Mouse (Mus musculus): ENCODE data around the gene Tpgs1.

The Tpgs1 gene

DNA sequence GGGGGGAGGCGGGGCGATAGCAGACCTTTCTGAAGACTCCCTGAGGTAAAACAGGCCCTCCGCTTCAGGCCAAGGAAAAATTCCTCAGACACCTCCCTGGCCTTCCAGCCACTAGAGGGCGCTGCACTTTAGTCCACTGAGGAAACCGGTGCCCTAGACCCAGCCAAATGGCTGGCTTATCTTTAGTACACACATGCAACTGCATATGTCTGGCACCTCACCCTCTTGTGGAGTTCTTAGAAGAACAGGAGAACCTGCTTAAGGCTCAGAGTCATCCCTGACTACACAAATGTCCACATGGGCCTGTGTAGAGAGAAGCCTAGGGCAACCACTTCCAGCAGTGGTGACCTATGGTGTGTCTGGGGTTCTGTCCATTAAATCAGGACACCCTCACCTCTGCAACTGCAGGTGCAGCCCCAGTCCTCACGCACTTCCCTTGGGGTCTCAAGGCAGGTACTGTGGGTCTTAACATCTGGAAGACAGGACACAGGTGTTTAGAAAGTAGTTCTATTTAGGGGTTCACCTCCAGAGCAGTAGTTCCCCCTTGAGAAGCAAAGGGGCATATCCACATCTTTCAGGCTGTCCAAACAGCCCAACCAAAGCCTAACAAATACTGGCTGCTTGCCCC lies 43.4 kb downstream of the Tpgs1 start:
- peak; percentile 98 for DNase-seq (ENCODE audit: low read depth, low spot score)

DNA sequence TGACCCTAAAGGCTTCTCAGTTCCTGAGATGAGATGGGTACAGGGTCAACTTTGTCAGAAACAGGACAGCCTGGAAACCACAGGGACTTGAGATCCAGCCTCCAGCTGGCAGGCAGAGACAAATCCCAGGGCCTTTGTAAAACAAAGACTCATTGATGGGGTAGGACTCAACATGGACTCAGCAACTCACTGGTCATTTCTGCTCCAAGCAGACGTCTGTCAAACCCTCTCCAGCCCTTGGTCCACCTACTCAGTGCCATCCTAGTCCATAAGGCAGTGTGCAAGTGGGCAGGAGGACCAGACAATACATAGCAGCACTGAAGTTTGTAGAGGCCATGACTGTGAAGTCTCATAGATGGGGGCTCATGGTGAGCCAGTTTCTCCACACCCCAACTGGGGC lies 44.0 kb downstream of the Tpgs1 start:
- no peak for DNase-seq (ENCODE audit: low read depth, low spot score)

DNA sequence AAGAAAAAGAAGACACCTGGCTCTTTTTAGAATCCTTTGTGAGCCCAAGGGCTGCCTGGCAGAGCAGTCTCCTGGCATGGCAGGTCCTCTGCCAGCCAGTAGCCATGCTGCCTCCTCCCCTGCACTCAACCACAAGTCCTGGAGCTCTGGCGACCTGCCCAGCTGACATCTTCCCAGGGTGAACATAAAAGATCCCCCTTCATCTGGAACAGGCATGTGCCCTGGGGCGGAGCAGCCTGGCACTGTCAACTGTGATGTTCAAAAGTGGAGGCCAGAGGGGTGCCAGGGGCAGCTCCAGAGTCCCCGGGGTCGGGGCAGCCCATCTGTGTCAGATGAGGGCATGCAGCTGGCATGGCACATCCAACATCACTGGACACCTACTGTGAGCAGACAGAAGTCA lies 45.8 kb downstream of the Tpgs1 start:
- DNase-seq (ENCODE audit: low read depth, low spot score): no peak

DNA sequence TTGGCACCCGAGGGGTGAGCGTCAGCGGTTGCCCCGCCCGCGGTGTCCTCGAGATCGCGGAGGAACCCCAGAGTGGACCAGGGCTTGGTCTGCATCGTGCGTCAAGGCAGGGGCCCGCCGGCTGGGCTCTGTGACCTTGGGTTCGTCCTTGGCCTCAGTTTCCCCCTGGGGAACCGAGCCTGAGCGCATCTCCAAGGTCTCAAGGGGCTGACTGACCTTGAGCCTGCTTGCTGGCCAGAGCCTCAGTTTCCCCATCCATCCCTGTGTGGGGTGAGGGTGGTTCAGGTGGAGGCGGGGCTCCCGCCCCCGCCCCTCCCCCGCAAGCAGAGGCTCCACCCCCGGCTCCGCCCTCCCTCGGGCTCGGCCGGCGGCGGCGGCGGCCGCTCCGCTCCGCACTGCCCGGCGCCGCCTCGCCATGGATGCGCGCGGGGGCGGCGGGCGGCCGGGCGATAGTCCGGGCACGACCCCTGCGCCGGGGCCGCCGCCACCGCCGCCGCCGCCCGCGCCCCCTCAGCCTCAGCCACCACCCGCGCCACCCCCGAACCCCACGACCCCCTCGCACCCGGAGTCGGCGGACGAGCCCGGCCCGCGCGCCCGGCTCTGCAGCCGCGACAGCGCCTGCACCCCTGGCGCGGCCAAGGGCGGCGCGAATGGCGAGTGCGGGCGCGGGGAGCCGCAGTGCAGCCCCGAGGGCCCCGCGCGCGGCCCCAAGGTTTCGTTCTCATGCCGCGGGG lies 47.3 kb downstream of the Tpgs1 start, which contains the start of gene Hcn2:
Hcn2 (plus strand) TSS at position 381 of the 734 bp plus-strand sequence.
- DNase-seq (ENCODE audit: low read depth, low spot score): no peak

DNA sequence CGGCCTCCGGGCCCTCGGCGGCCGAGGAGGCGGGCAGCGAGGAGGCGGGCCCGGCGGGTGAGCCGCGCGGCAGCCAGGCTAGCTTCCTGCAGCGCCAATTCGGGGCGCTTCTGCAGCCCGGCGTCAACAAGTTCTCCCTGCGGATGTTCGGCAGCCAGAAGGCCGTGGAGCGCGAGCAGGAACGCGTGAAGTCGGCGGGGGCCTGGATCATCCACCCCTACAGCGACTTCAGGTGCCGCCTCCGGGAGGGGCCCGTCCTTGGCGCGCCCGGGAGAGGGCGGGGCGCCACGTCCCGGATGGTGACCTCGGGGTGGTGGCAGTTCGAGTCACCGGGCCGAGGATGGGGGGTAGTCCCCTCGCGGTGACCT lies 47.8 kb downstream of the Tpgs1 start:
- no peak for DNase-seq (ENCODE audit: low read depth, low spot score)

DNA sequence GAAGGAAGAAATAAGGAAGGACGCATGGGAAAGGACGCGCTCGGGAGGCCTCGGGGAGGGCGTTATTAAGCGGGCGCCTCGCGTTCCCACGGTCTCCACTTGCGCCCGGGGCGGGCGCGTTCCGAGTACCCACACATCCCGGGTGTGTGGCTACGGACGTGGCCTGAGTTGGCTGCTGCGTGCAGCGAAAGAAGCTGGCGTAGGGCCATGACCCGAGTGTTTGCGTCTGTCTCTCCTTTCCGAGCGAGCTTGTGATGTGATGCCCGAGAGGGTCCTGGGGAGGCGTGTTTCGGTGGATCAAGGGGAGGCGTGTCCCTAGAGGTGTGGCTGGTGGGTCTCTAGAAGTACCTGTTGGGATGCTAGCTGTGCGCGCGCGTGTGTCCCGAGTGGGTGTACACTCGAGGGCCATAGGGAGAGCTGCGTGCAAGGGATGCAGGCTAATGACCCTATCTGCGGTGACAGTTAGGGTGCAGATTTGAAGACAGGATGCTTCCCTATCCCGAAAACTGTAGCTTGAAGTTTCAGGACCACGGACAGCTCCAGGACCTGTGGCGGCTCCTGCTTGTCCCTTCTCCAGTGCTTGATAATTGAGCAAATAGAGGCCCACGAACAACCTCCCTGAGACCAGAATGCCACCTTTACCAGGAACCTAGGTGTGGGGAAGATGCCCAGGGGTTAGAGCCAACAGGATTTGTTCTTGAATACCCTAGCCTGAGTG lies 48.6 kb downstream of the Tpgs1 start:
- peak; percentile 48 for DNase-seq (ENCODE audit: low read depth, low spot score)

DNA sequence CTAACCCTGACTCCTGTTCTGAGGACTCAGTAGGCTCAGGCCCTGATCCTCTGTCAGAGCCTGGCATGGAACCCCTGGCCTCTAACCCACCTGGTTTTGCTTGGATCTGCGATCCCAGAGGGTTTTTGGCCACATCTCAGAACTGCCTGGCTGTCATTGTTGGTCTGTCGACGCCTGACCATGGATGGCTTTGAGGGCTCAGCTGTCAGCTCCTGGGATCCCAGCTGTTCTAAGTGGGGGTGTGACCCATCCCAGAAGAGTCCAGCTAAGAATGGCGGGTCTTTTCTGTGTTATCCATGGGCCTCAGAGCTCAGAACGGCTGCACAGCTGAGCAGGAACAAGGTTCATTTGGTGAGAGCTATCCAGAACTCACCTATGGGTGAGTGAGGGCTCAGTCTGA lies 51.9 kb downstream of the Tpgs1 start:
- no peak for DNase-seq (ENCODE audit: low read depth, low spot score)

DNA sequence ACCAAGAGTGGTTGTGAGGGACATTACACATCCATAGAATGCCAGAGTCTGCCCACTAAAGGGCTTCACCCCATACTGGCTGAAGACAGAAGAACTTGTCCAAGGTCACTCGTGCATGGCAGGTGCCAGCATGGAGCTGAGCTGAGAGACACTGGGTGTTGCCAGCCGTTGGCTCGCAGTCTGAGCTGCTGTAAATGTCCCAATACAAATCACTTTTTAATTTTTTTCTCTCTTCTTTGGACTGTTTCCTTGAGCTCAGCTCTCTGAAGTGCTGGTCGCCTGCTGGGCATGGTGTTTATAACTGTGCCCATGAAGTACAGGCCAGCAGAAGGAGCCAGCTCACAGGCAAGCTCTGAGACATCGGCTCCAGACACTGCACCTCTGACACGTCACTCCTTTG lies 53.9 kb downstream of the Tpgs1 start:
- DNase-seq (ENCODE audit: low read depth, low spot score): no peak

DNA sequence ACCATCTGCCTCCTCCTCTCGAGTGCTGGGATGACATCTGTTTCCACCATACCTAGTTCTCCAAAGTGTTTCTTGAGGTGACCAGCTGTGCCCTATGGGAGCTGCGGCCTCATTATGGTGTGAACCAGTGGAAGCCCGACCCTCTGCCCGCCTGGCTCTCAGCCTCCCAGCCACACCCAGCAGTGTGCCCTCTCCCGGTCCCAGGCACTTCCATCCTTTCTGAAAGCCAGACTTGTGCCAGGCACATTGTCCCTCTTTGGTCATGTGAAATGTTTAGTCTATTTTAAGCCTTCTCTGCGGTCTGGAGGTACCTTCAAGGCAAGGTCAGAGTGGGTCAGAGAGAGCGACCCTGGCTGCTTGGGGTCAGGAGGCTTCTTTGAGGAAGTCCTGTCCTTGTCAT lies 54.5 kb downstream of the Tpgs1 start:
- no peak for DNase-seq (ENCODE audit: low read depth, low spot score)
